Mouse (Mus musculus): ENCODE data around the gene Gm49342. TPM values are rescaled to one million over a fixed set of nuclear protein-coding genes. Genes with fewer than 3 reads are reported as not detected.
"Not testable (repeated sequence)": the region's sequence is repeated elsewhere in the genome, so short reads cannot be mapped to it uniquely, and the experiment has no call there.

The Gm49342 gene
- total RNA-seq, 2 experiments from 2014 or later, result 2.9 to 7.8 TPM

GRCm38 (mm10) chr14:50976674-50977073, 32.4 kb downstream of the Gm49342 start:
- peak; percentile 26 for DNase-seq
- peak; percentile 49 for TF ChIP-seq CTCF (IDR thresholded peaks at IDR 0.05)
- intact Hi-C loops (cut with DNase I), result loop anchor here (2.0 kb wide), 1 partner anchor 86 kb away; no protein-coding TSS in a partner anchor
- peak overlapping the region; percentile 21 for H3K4me3 ChIP-seq
- H3K27ac ChIP-seq, result peak overlapping the region; percentile 62

- H3K4me3 ChIP-seq; intact Hi-C loops (cut with DNase I); DNase-seq: not testable (repeated sequence)
- peak overlapping the region; percentile 62; the same call in 1 of the 2 replicates for H3K27ac ChIP-seq
Observed at GRCm38 (mm10) chr14:50978451-50978850, 34.1 kb downstream of the Gm49342 start.

GRCm38 (mm10) chr14:50979631-50980030, 35.3 kb downstream of the Gm49342 start:
- no peak for TF ChIP-seq CTCF (IDR thresholded peaks at IDR 0.05)
- no peak for DNase-seq
- Histone ChIP-seq H3K4me3 (no peak overlapping the region), H3K27ac (peak overlapping the region; percentile 62)
- intact Hi-C loops (cut with DNase I), result no loop called here

GRCm38 (mm10) chr14:50981207-50981606, 36.9 kb downstream of the Gm49342 start:
- no peak for DNase-seq
- no peak overlapping the region for H3K4me3 ChIP-seq
- intact Hi-C loops (cut with DNase I), result no loop called here
- no peak for TF ChIP-seq CTCF (IDR thresholded peaks at IDR 0.05)
- peak overlapping the region; percentile 71 for H3K27ac ChIP-seq

- intact Hi-C loops (cut with DNase I), result no loop called here
- DNase-seq, result no peak
- TF ChIP-seq CTCF (IDR thresholded peaks at IDR 0.05), result no peak
- Histone ChIP-seq H3K27ac (peak overlapping the region; percentile 74), H3K4me3 (no peak overlapping the region)
Observed at GRCm38 (mm10) chr14:50981837-50982236, 37.5 kb downstream of the Gm49342 start.

- DNase-seq, result peak; percentile 44
Observed at GRCm38 (mm10) chr14:50987668-50988067, 43.4 kb downstream of the Gm49342 start.

GRCm38 (mm10) chr14:50991037-50991436, 46.7 kb downstream of the Gm49342 start:
- no peak overlapping the region; the same call in 1 of the 2 replicates for H3K27ac ChIP-seq
- no peak for DNase-seq
- intact Hi-C loops (cut with DNase I), result no loop called here
- no peak overlapping the region for H3K4me3 ChIP-seq
- no peak for TF ChIP-seq CTCF (IDR thresholded peaks at IDR 0.05)

More at GRCm38 (mm10) chr14:50987668-50988067, 43.4 kb downstream of the Gm49342 start:
- no peak overlapping the region for H3K4me3 ChIP-seq
- no peak for TF ChIP-seq CTCF (IDR thresholded peaks at IDR 0.05)
- intact Hi-C loops (cut with DNase I), result no loop called here
- H3K27ac ChIP-seq, result peak overlapping the region; percentile 68

- peak overlapping the region; percentile 75 for H3K27ac ChIP-seq
- TF ChIP-seq CTCF (IDR thresholded peaks at IDR 0.05), result no peak
- H3K4me3 ChIP-seq, result no peak overlapping the region
- no peak for DNase-seq
- intact Hi-C loops (cut with DNase I), result no loop called here
Observed at GRCm38 (mm10) chr14:50997088-50997487, 52.8 kb downstream of the Gm49342 start.

- intact Hi-C loops (cut with DNase I), result no loop called here
- Histone ChIP-seq H3K4me3 (no peak overlapping the region), H3K27ac (peak overlapping the region; percentile 75)
- no peak for DNase-seq
- TF ChIP-seq CTCF (IDR thresholded peaks at IDR 0.05), result no peak
Observed at GRCm38 (mm10) chr14:50997999-50998666, 53.8 kb downstream of the Gm49342 start.

GRCm38 (mm10) chr14:51007152-51007801, 63.0 kb downstream of the Gm49342 start, which contains the start of gene Rnase10:
Rnase10 (plus strand) TSS chr14:51007751.
- intact Hi-C loops (cut with DNase I), result no loop called here
- no peak for DNase-seq
- no peak for TF ChIP-seq CTCF (IDR thresholded peaks at IDR 0.05)
- peak within 1 kb of the TSS; percentile 81 for H3K27ac ChIP-seq
- peak within 1 kb of the TSS; percentile 38 for H3K4me3 ChIP-seq

GRCm38 (mm10) chr14:51007914-51008713, 63.8 kb downstream of the Gm49342 start:
- TF ChIP-seq CTCF (IDR thresholded peaks at IDR 0.05), result no peak
- H3K27ac ChIP-seq, result peak overlapping the region; percentile 81
- intact Hi-C loops (cut with DNase I), result no loop called here
- H3K4me3 ChIP-seq, result peak overlapping the region; percentile 38
- peak; percentile 72 for DNase-seq

- TF ChIP-seq CTCF (IDR thresholded peaks at IDR 0.05), result no peak
- Histone ChIP-seq H3K27ac (peak overlapping the region; percentile 81), H3K4me3 (peak overlapping the region; percentile 38)
- intact Hi-C loops (cut with DNase I), result no loop called here
- DNase-seq, result no peak
Observed at GRCm38 (mm10) chr14:51008781-51009180, 64.5 kb downstream of the Gm49342 start.

- Histone ChIP-seq H3K27ac (peak overlapping the region; percentile 81), H3K4me3 (no peak overlapping the region)
- TF ChIP-seq CTCF (IDR thresholded peaks at IDR 0.05), result no peak
- no peak for DNase-seq
- intact Hi-C loops (cut with DNase I), result no loop called here
Observed at GRCm38 (mm10) chr14:51009572-51009971, 65.3 kb downstream of the Gm49342 start.

Other genes starting within 250 kb of the Gm49342 start
- gene Olfr748, start 237.1 kb upstream of the Gm49342 start, total RNA-seq (2021), result not detected
- not detected for gene Olfr749, start 199.4 kb upstream of the Gm49342 start, total RNA-seq (2021)
- 1 to 10 TPM; 6.2 to 6.4 TPM for gene Ttc5, start 159.0 kb upstream of the Gm49342 start, total RNA-seq (2021)
- gene Ccnb1ip1, start 136.8 kb upstream of the Gm49342 start, total RNA-seq (2021), result not detected
- 10 to 100 TPM; 10.2 TPM for gene Parp2, start 136.7 kb upstream of the Gm49342 start, total RNA-seq (2021)
- 1 to 10 TPM; 6.6 to 9.5 TPM for gene Tep1, start 74.0 kb upstream of the Gm49342 start, total RNA-seq (2021)
- gene Klhl33, start 47.0 kb upstream of the Gm49342 start, total RNA-seq (2021), result 10 to 100 TPM; 68.8 to 76.8 TPM
- gene Osgep, start 19.6 kb upstream of the Gm49342 start, total RNA-seq (2021), result 10 to 100 TPM; 45.3 to 63.1 TPM
- gene Apex1, start 19.5 kb upstream of the Gm49342 start, total RNA-seq (2021), result 10 to 100 TPM; 28.0 to 28.1 TPM
- 10 to 100 TPM; 16.2 to 16.6 TPM for gene Pip4p1, start 13.7 kb upstream of the Gm49342 start, total RNA-seq (2021)
- 1 to 10 TPM; 3.6 to 5.9 TPM for gene Pnp, start 13.4 kb upstream of the Gm49342 start, total RNA-seq (2021)
- gene Pnp2, start 11.5 kb downstream of the Gm49342 start, total RNA-seq (2021), result under 1 TPM in 1 of 2 experiments, not detected in 1; 0.47 TPM
- gene Rnase10, start 63.2 kb downstream of the Gm49342 start, total RNA-seq (2021), result not detected
- not detected for gene Rnase9, start 97.4 kb downstream of the Gm49342 start, total RNA-seq (2021)
- gene Rnase11, start 105.6 kb downstream of the Gm49342 start, total RNA-seq (2021), result not detected
- not detected for gene Rnase12, start 113.1 kb downstream of the Gm49342 start, total RNA-seq (2021)
- not detected for gene Olfr750, start 129.9 kb downstream of the Gm49342 start, total RNA-seq (2021)
- 10 to 100 TPM; 34.6 to 40.1 TPM for gene Rnase4, start 146.6 kb downstream of the Gm49342 start, total RNA-seq (2021)
- 1 to 10 TPM; 4.0 TPM for gene Ang, start 146.6 kb downstream of the Gm49342 start, total RNA-seq (2021)
- not detected for gene Eddm3b, start 169.9 kb downstream of the Gm49342 start, total RNA-seq (2021)
- under 1 TPM in 1 of 2 experiments, not detected in 1; 0.64 TPM for gene Rnase6, start 179.4 kb downstream of the Gm49342 start, total RNA-seq (2021)
- gene Rnase1, start 202.3 kb downstream of the Gm49342 start, total RNA-seq (2021), result not detected
- gene Rnase2b, start 217.7 kb downstream of the Gm49342 start, total RNA-seq (2021), result not detected